ENCODE assay signal across 33 mouse cellular contexts in the genomic region with DNA sequence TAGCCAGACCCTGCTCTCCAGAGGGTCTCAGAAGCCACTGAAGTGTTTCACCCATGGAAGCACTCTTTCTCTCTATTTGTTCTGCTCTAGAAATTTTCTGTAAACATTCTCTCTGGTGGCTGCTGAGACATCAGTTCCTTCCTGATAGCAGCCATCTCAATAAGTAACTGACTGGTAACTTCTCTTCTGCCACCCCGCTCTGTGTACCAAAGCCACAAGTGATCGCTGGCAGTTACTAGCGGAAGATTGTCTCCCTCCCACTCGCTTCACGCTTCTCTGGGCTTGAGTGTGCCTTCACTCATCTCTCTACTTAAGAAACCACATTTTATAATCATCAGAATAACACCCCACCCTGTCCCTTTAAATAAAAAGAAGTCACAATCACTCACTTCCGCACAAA. TPM values are rescaled to one million over a fixed set of nuclear protein-coding genes. Genes with fewer than 3 reads are reported as not detected.
DNase-seq lines count a peak whose midpoint lies in the region; ATAC-seq lines count a peak whose summit lies in the region.
"Had no signal": no experiment of that assay in that cellular context is flagged by ENCODE, and none has a peak within 500 bp of the region (broad histone marks: within the 10 kb centered on the region; RNA-seq: fewer than 3 reads in every experiment).

No protein-coding gene starts in this region.

- peak; percentile 85 for ATAC-seq in kidney, embryonic 16.5 days (ENCODE audit: low FRiP score, low TSS enrichment)
- ATAC-seq in neutrophil, adult 5-6 weeks (ENCODE audit: extremely low read depth, insufficient number of reproducible peaks, low FRiP score, poor library complexity, severe bottlenecking) = peak; percentile 79; the same call in 1 of the 2 replicates
- ATAC-seq: forebrain, postnatal 0 days; inflammation-experienced regulatory T-cells, adult 6 months; Patski had no signal

- H3K4me1 ChIP-seq in kidney, embryonic 16.5 days (ENCODE audit: insufficient read depth, low read length) = no peaks in the 10 kb centered on the region
- H3K4me1 ChIP-seq: embryonic facial prominence, embryonic 12.5 days; heart, embryonic 13.5 days; hindbrain, embryonic 12.5 days; limb, embryonic 10.5 days had no signal

- H3K9ac ChIP-seq in kidney, embryonic 16.5 days (replicated peaks; ENCODE audit: low read length) = no peak overlapping the region
- H3K9ac ChIP-seq: embryonic facial prominence, embryonic 12.5 days; forebrain, postnatal 0 days; heart, embryonic 13.5 days; hindbrain, embryonic 12.5 days had no signal

- H3K4me2 ChIP-seq in kidney, embryonic 16.5 days (replicated peaks; ENCODE audit: low read depth, low read length) = no peak overlapping the region
- H3K4me2 ChIP-seq: embryonic facial prominence, embryonic 12.5 days; heart, embryonic 13.5 days; hindbrain, embryonic 12.5 days; midbrain, embryonic 11.5 days had no signal

- H3K4me3 ChIP-seq in kidney, embryonic 16.5 days (ENCODE audit: low read length) = no peak overlapping the region
- H3K4me3 ChIP-seq: embryonic facial prominence, embryonic 12.5 days; heart, adult 2 months; heart, embryonic 13.5 days; hindbrain, embryonic 12.5 days; limb, embryonic 10.5 days had no signal

- WGBS in kidney, embryonic 16.5 days = 55% methylated on average over 6 of the region's 6 CpGs

- H3K27ac ChIP-seq in kidney, embryonic 16.5 days (ENCODE audit: low read length) = peak overlapping the region; percentile 68
- H3K27ac ChIP-seq: embryonic facial prominence, embryonic 12.5 days; heart, adult 2 months; heart, embryonic 13.5 days; hindbrain, embryonic 12.5 days; limb, embryonic 10.5 days had no signal

- no peaks in the 10 kb centered on the region for H3K27me3 ChIP-seq in kidney, embryonic 16.5 days (ENCODE audit: insufficient read depth, low read length)
- H3K27me3 ChIP-seq: embryonic facial prominence, embryonic 12.5 days; heart, embryonic 13.5 days; hindbrain, embryonic 12.5 days had no signal

- peak; percentile 52 for DNase-seq in kidney, adult 9 months
- no peak for DNase-seq in kidney, adult 8-10 months
- peak; percentile 24 to 30 for DNase-seq in B cell, adult 2 months
- no peak for DNase-seq in layer of hippocampus, postnatal 25 days (ENCODE audit: extremely low spot score in 1 of 2, low spot score in 1 of 2)
- no peak for DNase-seq in heart, postnatal 10 days
- DNase-seq: cerebellum, adult 11-12 months; cerebellum, postnatal 14 days; forebrain, postnatal 0 days; gastrocnemius, postnatal 36 days; heart, adult 2 months; liver; lung, postnatal 10 days had no signal

- intact Hi-C loops in heart, postnatal 10 days (cut with DNase I) = no loop called here

- H3K9me3 ChIP-seq in kidney, embryonic 16.5 days (ENCODE audit: low read length) = no peaks in the 10 kb centered on the region
- H3K9me3 ChIP-seq: embryonic facial prominence, embryonic 12.5 days; G1E; heart, embryonic 13.5 days; hindbrain, embryonic 12.5 days; limb, embryonic 10.5 days had no signal

- no peaks in the 10 kb centered on the region for H3K36me3 ChIP-seq in kidney, embryonic 16.5 days (ENCODE audit: insufficient read depth, low read length)
- H3K36me3 ChIP-seq: embryonic facial prominence, embryonic 12.5 days; G1E; heart, embryonic 13.5 days; hindbrain, embryonic 12.5 days; limb, embryonic 10.5 days had no signal

RNA-seq across cellular contexts. Expression of a gene that starts 11.3 kb away (rescaled TPM):
- polyA plus RNA-seq in kidney, embryonic 16.5 days (2015; fragmentation: Nextera tagmentation; extraction: Ambion mirVana) = 3.4 and 4.9 TPM in 2 replicates
- total RNA-seq in neutrophil, adult 5-6 weeks (2017) = not detected in 2 replicates
- total RNA-seq in layer of hippocampus, postnatal 25 days (2021) = not detected
- total RNA-seq in heart, postnatal 10 days (2021) = not detected
- total RNA-seq: forebrain, postnatal 0 days; gastrocnemius, adult 18-20 months; gastrocnemius, postnatal 36 days; heart, adult 2 months; heart, postnatal 25 days; layer of hippocampus, postnatal 10 days; megakaryocyte progenitor cell, adult 5-6 weeks; midbrain, postnatal 0 days had no signal
- polyA plus RNA-seq: embryonic facial prominence, embryonic 12.5 days; forebrain, embryonic 11.5 days; forebrain, postnatal 0 days; G1E; heart, adult 2 months; heart, embryonic 13.5 days; hindbrain, embryonic 12.5 days; inflammation-experienced regulatory T-cells, adult 6 months; limb, embryonic 10.5 days; midbrain, embryonic 11.5 days; midbrain, postnatal 0 days; Patski; thymus, postnatal 0 days had no signal

RNA-seq across cellular contexts. Expression of a gene that starts 21.9 kb away (rescaled TPM):
- polyA plus RNA-seq in kidney, embryonic 16.5 days (2015; fragmentation: Nextera tagmentation; extraction: Ambion mirVana) = not detected in 2 replicates
- not detected in 2 replicates for total RNA-seq in neutrophil, adult 5-6 weeks (2017)
- not detected for total RNA-seq in layer of hippocampus, postnatal 25 days (2021)
- total RNA-seq in heart, postnatal 10 days (2021) = not detected
- total RNA-seq: adrenal gland, adult 18-20 months; adrenal gland, postnatal 4 days; forebrain, postnatal 0 days; G1E; gastrocnemius, adult 18-20 months; gastrocnemius, postnatal 36 days; heart, adult 2 months; heart, postnatal 25 days; layer of hippocampus, postnatal 10 days; megakaryocyte progenitor cell, adult 5-6 weeks; midbrain, postnatal 0 days had no signal
- polyA plus RNA-seq: embryonic facial prominence, embryonic 12.5 days; forebrain, embryonic 11.5 days; forebrain, postnatal 0 days; G1E; heart, adult 2 months; heart, embryonic 13.5 days; hindbrain, embryonic 12.5 days; inflammation-experienced regulatory T-cells, adult 6 months; large intestine, adult 2 months; limb, embryonic 10.5 days; liver, embryonic 16.5 days; midbrain, embryonic 11.5 days; midbrain, postnatal 0 days; Patski; thymus, postnatal 0 days had no signal

Comparison
In these comparisons a context has a peak if more than half of its experiments do, and no peak if none do; other contexts are left out.
1. DNase-seq: peak in kidney, adult 9 months (single experiment) and B cell, adult 2 months (2 of 2); none in kidney, adult 8-10 months (0 of 2), layer of hippocampus, postnatal 25 days (0 of 2) and heart, postnatal 10 days (0 of 2).